Mouse (Mus musculus) kidney, embryonic 14.5 days (tissue): ENCODE data around the gene Gm17324. TPM values are rescaled to one million over a fixed set of nuclear protein-coding genes. Genes with fewer than 3 reads are reported as not detected.
A peak's percentile ranks its signal among the peaks of the same experiment; 100 is the strongest.

Source experiments
- ATAC-seq: fragments of 200-750 bp; cut with Nextera tagmentation; 2 replicates; pipeline ENCODE4 v1.8.0; 2017; ENCODE audit warnings: moderate number of reproducible peaks, mild to moderate bottlenecking, moderate TSS enrichment, moderate library complexity; ENCODE audit not compliant: low FRiP score, low TSS enrichment
- H3K27ac ChIP-seq: fragments of 300-500 bp; sonication (generic); 2 replicates; pipeline ENCODE4 v1.5.1; 2014; ENCODE audit warnings: low read depth, mild to moderate bottlenecking, low read length, moderate library complexity, mixed read lengths
- H3K27me3 ChIP-seq: fragments of 300-500 bp; sonication (generic); 2 replicates; pipeline ENCODE4 v1.6.1; 2014; ENCODE audit warnings: mild to moderate bottlenecking, low read length; ENCODE audit not compliant: control insufficient read depth, insufficient read depth
- H3K36me3 ChIP-seq: fragments of 300-500 bp; sonication (generic); 2 replicates; pipeline ENCODE4 v1.6.1; 2014; ENCODE audit warnings: low read length, mixed read lengths; ENCODE audit not compliant: control insufficient read depth, insufficient read depth
- H3K4me1 ChIP-seq: fragments of 300-500 bp; sonication (generic); 2 replicates; pipeline ENCODE4 v1.6.1; 2014; ENCODE audit warnings: low read length, mixed read lengths; ENCODE audit not compliant: control insufficient read depth, insufficient read depth
- H3K4me2 ChIP-seq: fragments of 300-500 bp; sonication (generic); replicated peaks from 2 replicates; pipeline ENCODE4 v1.6.1; 2014; ENCODE audit warnings: low read depth, mild to moderate bottlenecking, low read length
- H3K4me3 ChIP-seq: fragments of 300-500 bp; sonication (generic); 2 replicates; pipeline ENCODE4 v1.5.1; 2014; ENCODE audit warnings: mild to moderate bottlenecking, low read length
- H3K9ac ChIP-seq: fragments of 300-500 bp; sonication (generic); 2 replicates; pipeline ENCODE4 v1.6.1; 2014; ENCODE audit warnings: low read depth, mild to moderate bottlenecking, low read length, moderate library complexity
- H3K9me3 ChIP-seq: fragments of 300-500 bp; sonication (generic); 2 replicates; pipeline ENCODE4 v1.6.1; 2016; ENCODE audit warnings: low read length; ENCODE audit not compliant: control insufficient read depth
- WGBS: fragments of 180-500 bp; shearing (Covaris S2); extraction: QIAGEN DNeasy Blood & Tissue Kit; methylation state at CpG from one replicate; pipeline ENCODE4 v1.1.7; 2014; 5-methylcytosine and 5-hydroxymethylcytosine counted together
- polyA plus RNA-seq: library from polyadenylated mRNA; unstranded; fragments of >200 nt; fragmentation: Nextera tagmentation; extraction: Ambion mirVana; gene quantifications from 2 replicates; pipeline ENCODE4 v1.2.1, GENCODE M21; 2014

Gene Gm17324
- polyA plus RNA-seq, 1 experiment from 2014 or later: 0.58 TPM

DNA sequence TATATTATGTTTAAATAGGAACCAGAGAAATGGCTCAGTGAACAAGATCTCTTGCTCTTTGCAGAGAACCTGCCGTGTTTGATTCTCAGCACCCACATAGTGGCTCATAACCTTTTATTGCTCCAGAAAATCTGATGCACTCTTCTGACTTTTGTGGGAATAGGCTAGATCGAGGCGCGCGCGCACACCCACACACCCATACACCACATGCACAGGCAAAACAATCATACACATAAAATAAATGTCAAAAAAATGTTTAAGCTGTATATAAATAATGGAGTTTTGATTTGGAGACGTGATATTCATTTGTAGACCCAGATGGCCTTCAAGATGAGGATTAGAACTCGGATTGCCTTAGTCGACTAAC, 997 bp downstream of the Gm17324 start:
- H3K4me2 ChIP-seq: peak overlapping the region; percentile 77
- peak overlapping the region; percentile 94; the same call in 1 of the 2 replicates for H3K9ac ChIP-seq
- peak; percentile 18; the same call in 1 of the 2 replicates for ATAC-seq
- no peaks in the 10 kb centered on the region for H3K9me3 ChIP-seq
- peaks cover 36% of the 10 kb centered on the region for H3K27me3 ChIP-seq
- no peak overlapping the region for H3K27ac ChIP-seq
- H3K4me3 ChIP-seq: peak overlapping the region; percentile 96
- WGBS: 24% methylated on average over 9 of the region's 9 CpGs
- 0 out of 2 replicates have a peak, but pooled peaks cover 3% of the 10 kb centered on the region for H3K4me1 ChIP-seq
- peaks cover 3% of the 10 kb centered on the region; the same call in 1 of the 2 replicates for H3K36me3 ChIP-seq

DNA sequence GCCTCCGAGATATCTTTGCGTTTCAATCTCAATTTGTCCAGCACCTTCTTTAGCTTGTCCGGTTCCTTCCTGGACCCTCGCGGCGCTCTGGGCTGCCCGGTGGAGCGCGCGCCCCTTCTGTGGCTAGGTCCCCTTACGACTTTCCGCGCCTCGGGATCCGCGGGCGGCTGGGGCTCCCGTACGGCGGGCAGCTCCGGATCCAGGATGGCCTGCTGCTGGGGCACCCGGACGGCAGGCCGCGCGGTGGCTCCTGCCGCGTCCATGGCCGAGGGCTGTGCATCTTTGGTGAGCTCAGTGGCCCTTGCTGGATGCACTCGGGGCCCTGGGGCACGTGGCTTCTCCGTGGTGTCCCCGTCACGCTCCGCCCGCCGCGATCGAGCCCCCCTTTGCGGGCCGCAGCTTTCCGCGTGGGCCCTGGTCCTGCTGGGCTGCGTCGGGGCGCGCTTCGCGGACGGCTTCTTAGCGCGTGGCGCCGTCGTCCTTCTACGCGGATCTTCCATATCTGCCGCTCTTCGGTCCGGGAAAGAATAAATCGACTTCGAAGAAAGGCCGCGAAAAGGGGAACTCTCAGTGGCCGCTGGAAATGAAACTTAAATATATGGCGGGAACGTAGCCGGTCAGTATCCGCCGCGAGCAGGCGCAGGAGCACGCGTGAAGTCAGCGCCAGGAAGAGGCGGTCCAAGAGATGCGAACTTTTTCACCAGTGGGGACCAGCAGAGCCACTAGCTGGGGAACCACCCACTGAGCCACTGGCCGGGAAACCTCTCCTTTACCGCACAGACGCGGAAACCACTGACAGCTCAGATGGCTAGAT, 5.8 kb downstream of the Gm17324 start, which contains the start of gene Cgas:
TSS of gene Cgas (minus strand) at position 659 of the 814 bp plus-strand sequence.
- Histone ChIP-seq H3K27ac (no peak within 1 kb of the TSS), H3K27me3 (peaks cover 62% of the 10 kb centered on the region), H3K4me3 (peak within 1 kb of the TSS; percentile 54), H3K4me2 (peak within 1 kb of the TSS; percentile 82), H3K9ac (peak within 1 kb of the TSS; percentile 64), H3K36me3 (no peaks in the 10 kb centered on the region), H3K4me1 (0 out of 2 replicates have a peak, but pooled peaks cover 3% of the 10 kb centered on the region), H3K9me3 (no peaks in the 10 kb centered on the region)
- peak; percentile 70 for ATAC-seq
- under 1% methylated on average over 81 of the region's 81 CpGs for WGBS

GRCm38 (mm10) chr9:78442237-78442578, 6.4 kb downstream of the Gm17324 start:
- Histone ChIP-seq H3K4me3 (peak overlapping the region; percentile 54), H3K36me3 (no peaks in the 10 kb centered on the region), H3K27ac (no peak overlapping the region), H3K9ac (peak overlapping the region; percentile 64), H3K4me1 (0 out of 2 replicates have a peak, but pooled peaks cover 3% of the 10 kb centered on the region), H3K4me2 (peak overlapping the region; percentile 82), H3K27me3 (peaks cover 62% of the 10 kb centered on the region), H3K9me3 (no peaks in the 10 kb centered on the region)
- WGBS: 5% methylated on average over 9 of the region's 9 CpGs
- ATAC-seq: peak; percentile 41; the same call in 1 of the 2 replicates

DNA sequence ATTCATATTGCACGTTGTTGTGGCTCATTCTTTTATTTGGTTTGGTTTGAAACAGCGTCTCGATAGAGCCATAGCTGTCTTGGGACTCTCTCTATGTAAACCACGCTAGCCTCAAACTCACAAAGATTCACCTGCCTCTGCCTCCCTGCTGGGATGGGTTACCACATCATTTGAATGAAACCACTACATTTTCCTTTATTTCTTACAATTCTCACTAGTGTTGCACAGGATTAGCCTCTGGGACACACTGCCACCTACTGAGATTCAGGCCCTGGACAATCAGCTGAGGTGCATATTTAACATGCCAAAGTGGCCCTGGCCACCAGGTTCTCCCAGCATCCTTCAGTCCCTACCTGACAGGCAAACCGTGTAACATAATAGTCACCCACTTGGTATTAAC, 9.2 kb downstream of the Gm17324 start:
- 75% methylated on average over 5 of the region's 5 CpGs for WGBS
- no peak for ATAC-seq
- Histone ChIP-seq H3K27ac (no peak overlapping the region), H3K9me3 (no peaks in the 10 kb centered on the region), H3K27me3 (peaks cover 44% of the 10 kb centered on the region), H3K4me3 (no peak overlapping the region), H3K4me1 (0 out of 2 replicates have a peak, but pooled peaks cover 3% of the 10 kb centered on the region), H3K4me2 (no peak overlapping the region), H3K9ac (no peak overlapping the region), H3K36me3 (no peaks in the 10 kb centered on the region)

- Histone ChIP-seq H3K4me1 (no peaks in the 10 kb centered on the region), H3K27me3 (no peaks in the 10 kb centered on the region), H3K27ac (no peak overlapping the region), H3K9ac (no peak overlapping the region), H3K4me3 (no peak overlapping the region), H3K4me2 (no peak overlapping the region), H3K36me3 (no peaks in the 10 kb centered on the region), H3K9me3 (no peaks in the 10 kb centered on the region)
- WGBS: 88% methylated on average over 5 of the region's 5 CpGs
- no peak for ATAC-seq
Measured at GRCm38 (mm10) chr9:78432471-78432870, 16.1 kb downstream of the Gm17324 start.

DNA sequence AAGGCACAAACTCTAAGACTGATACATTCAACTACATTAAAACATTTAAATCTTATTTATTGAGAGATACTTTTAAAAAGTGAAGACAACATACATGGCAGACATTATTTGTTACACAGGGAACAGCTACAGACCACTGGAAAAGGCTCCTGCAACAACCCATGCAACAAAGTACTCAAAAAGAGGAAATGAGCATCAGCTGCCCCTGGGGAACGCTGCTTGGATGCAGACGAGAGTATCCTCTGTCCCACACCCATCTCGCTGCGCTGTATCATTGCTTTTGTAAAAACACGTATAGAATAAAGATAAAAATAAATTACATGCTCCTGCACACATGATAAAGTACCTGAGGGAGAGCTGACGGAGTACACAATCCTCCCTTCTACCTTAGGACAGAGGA, 18.1 kb downstream of the Gm17324 start:
- no peak for ATAC-seq
- no peaks in the 10 kb centered on the region for H3K27me3 ChIP-seq
- no peak overlapping the region for H3K9ac ChIP-seq
- 63% methylated on average over 6 of the region's 6 CpGs for WGBS
- no peak overlapping the region for H3K4me2 ChIP-seq
- no peaks in the 10 kb centered on the region for H3K36me3 ChIP-seq
- H3K27ac ChIP-seq: no peak overlapping the region
- H3K4me3 ChIP-seq: no peak overlapping the region
- no peaks in the 10 kb centered on the region for H3K9me3 ChIP-seq
- H3K4me1 ChIP-seq: no peaks in the 10 kb centered on the region

DNA sequence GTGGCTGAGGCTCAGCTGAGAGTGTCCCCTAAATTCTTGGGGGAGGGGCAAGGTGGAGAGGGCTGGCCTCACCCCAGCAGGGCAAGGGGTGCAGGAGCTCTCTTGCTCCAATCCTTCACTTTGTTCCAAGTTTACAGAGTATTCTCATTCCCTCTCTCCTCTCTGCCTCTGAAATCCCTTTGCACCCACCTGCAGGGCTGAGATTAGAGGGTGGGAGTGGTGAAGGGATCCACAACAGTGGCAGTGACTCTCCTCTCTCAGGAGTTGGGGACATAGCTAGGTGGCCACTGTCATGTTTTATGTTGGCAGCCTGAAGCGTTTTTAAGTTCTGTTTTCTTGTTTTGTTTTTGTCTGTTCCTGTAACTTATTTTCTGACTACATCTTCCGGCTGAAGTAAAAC, 19.0 kb downstream of the Gm17324 start:
- no peak overlapping the region for H3K4me2 ChIP-seq
- no peaks in the 10 kb centered on the region for H3K36me3 ChIP-seq
- H3K27ac ChIP-seq: no peak overlapping the region
- no peaks in the 10 kb centered on the region for H3K9me3 ChIP-seq
- no peak overlapping the region for H3K9ac ChIP-seq
- no peaks in the 10 kb centered on the region for H3K27me3 ChIP-seq
- H3K4me1 ChIP-seq: no peaks in the 10 kb centered on the region
- WGBS: 54% methylated on average over 2 of the region's 2 CpGs
- ATAC-seq: peak; percentile 20; the same call in 1 of the 2 replicates
- H3K4me3 ChIP-seq: no peak overlapping the region

- WGBS: 77% methylated on average over 4 of the region's 4 CpGs
- Histone ChIP-seq H3K27ac (no peak overlapping the region), H3K9ac (no peak overlapping the region), H3K9me3 (no peaks in the 10 kb centered on the region), H3K4me2 (no peak overlapping the region), H3K27me3 (no peaks in the 10 kb centered on the region), H3K4me1 (no peaks in the 10 kb centered on the region), H3K4me3 (no peak overlapping the region), H3K36me3 (no peaks in the 10 kb centered on the region)
- ATAC-seq: peak; percentile 45; the same call in 1 of the 2 replicates
Measured at GRCm38 (mm10) chr9:78428870-78429432, 19.6 kb downstream of the Gm17324 start.

DNA sequence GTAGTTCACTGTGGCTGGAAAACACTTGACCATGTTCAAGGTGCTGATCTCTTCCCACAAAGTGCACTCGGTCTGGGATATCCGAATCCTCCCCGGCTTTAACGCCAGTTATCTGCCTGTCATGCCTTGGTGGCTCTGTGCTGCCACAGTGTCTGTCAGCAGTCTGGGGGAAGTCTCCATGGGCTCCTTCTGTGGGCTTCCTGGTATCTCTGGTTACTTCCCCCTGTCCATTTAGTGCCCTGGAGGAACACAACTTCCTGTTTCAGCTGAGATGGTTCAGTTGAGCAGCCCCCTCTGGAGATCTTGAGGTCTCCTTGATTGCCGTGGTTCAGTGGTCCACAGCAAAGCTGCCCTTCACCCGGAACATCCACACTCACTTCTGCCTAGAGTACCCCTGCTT, 20.4 kb downstream of the Gm17324 start:
- no peaks in the 10 kb centered on the region for H3K9me3 ChIP-seq
- no peaks in the 10 kb centered on the region for H3K4me1 ChIP-seq
- no peak overlapping the region for H3K4me2 ChIP-seq
- ATAC-seq: peak; percentile 43; the same call in 1 of the 2 replicates
- H3K27me3 ChIP-seq: no peaks in the 10 kb centered on the region
- no peaks in the 10 kb centered on the region for H3K36me3 ChIP-seq
- no peak overlapping the region for H3K4me3 ChIP-seq
- H3K27ac ChIP-seq: no peak overlapping the region
- no peak overlapping the region for H3K9ac ChIP-seq
- WGBS: 56% methylated on average over 6 of the region's 6 CpGs
